Mouse (Mus musculus): ENCODE measurements at regions not wholly inside any gene's neighbourhood (a gene's known extent, or its start where the extent isn't known, plus 50 kb on each side); places are given as distances from the start of the nearest gene placed in this dataset.

DNA sequence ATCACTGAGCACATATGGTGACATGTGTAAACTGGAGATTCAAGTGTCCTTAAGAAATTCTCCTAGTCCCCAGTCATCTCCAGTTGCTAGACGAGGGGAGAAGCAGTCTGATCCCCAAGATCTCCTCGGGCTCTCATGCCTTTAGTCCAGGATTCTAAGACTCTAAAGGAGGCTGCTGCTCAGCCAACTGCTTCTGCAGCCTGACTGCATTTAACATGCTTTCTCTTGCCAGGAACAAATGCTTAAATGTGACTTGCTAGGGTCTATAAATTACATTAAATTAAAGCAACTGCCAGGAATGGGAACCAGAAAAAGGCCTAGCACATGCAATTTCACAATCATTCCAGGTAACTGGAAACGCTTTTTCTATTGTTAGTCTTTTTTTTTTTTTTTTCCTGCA is 599.8 kb upstream of the Gcfc2 start:
- DNase-seq (ENCODE audit: low spot score in 2 of 2), result no peak
- intact Hi-C loops (cut with DNase I), result no loop called here

DNA sequence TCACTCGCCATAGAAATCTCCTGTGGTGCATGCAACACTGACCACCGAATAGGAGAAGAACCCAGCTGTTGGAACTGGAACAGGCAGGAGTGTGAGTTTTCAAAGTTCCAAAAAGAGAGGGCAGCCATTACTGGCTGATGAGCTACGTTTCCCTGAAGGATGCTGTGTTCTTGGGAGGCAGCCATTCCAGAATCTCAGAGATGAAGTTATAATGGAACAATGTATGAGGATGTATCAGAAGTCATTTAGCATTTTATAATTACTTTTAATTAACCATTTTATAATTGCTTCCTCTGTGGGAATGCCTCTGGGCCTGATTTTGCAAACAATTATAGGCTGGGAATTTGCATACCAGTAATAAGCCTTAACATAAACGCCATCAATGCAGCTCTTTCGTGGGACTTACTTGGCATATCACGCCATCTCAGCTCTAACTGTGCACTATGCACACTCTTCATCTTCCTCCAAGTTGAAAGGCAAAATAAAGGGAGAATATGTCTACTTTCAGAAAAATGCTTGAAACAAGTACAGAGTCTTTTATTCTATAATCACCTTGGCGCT is 559.4 kb upstream of the Gcfc2 start:
- intact Hi-C loops (cut with DNase I), result no loop called here
- DNase-seq (ENCODE audit: low spot score in 2 of 2), result no peak

DNA sequence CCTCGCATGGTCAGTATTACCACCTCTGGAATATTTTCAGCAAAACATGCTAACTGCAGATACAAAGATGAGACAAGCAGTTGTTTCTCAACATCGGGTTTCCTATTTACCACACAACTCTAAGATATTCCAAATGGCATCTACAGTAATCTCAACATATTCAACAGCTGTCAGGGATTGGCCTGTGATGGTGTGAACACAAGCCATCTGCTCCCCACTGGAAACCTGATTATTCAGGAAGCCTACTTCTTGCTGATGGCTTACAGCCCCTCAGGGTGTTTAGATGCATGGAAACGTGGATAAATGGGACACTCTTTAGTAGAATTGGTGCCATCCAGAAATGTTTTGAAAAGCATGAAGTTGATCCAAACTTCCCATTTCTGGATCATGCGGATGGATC is 535.0 kb upstream of the Gcfc2 start:
- no peak for DNase-seq (ENCODE audit: low spot score in 2 of 2)
- intact Hi-C loops (cut with DNase I), result no loop called here

DNA sequence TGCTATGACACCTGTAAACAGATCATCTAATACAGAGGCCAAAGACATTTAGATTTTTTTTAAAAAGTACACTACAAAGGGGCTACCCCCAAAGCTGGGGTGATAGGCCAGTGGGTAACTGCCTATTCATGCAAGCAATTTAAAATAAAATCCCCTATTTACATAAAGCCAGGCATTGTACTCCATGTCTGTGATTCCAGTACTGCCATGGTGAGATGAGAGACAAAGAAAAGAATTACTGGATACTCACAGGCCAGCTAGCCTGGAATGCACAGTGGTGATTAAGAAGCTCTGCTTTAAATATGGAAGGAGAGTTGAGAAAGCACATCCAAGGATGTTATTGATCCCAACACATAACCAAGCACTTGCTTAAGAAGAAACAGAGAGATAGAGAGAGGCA is 520.3 kb upstream of the Gcfc2 start:
- intact Hi-C loops (cut with DNase I), result no loop called here
- DNase-seq (ENCODE audit: low spot score in 2 of 2), result no peak

DNA sequence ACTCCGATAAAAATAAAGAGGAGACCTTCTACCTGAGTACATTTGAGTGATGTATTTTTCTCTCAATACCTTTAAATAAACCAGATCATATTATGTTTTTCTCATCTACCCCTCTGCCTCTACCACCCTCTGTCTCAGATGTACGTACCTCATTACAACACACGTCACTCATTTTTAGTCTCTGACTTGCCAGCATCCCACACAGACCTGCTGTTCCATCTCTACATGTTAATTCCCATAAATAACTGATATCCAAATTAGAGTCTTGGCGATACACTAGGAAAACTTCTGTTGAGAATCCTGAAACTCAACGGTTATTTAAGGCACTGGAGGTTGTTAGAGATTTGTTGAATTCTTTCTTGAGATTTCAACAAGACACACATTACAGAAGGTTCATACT is 509.9 kb upstream of the Gcfc2 start:
- DNase-seq (ENCODE audit: low spot score in 2 of 2), result peak; percentile 21 to 39
- intact Hi-C loops (cut with DNase I), result loop anchor here (10.0 kb wide), 2 partner anchors 351 to 549 kb away; no protein-coding TSS in a partner anchor

DNA sequence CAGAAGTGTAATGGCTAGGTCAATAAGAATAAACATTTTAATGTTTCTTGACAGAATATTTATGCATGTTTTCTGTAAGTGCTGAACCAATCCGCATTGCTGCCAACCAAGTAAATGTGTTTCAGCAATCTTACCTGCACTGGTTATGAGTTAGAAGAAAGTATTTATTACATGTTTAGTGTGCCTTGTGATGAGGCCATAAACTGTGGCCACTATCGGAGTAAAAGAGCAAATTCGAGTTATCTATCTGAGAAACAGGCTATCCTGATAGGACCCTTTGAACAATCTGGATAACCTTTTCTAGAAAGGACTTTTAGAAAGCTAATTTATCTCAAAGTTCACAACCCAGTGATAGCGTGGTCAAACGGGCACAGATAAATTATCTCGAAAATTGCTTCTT is 488.7 kb upstream of the Gcfc2 start:
- no peak for DNase-seq (ENCODE audit: low spot score in 2 of 2)
- intact Hi-C loops (cut with DNase I), result no loop called here

DNA sequence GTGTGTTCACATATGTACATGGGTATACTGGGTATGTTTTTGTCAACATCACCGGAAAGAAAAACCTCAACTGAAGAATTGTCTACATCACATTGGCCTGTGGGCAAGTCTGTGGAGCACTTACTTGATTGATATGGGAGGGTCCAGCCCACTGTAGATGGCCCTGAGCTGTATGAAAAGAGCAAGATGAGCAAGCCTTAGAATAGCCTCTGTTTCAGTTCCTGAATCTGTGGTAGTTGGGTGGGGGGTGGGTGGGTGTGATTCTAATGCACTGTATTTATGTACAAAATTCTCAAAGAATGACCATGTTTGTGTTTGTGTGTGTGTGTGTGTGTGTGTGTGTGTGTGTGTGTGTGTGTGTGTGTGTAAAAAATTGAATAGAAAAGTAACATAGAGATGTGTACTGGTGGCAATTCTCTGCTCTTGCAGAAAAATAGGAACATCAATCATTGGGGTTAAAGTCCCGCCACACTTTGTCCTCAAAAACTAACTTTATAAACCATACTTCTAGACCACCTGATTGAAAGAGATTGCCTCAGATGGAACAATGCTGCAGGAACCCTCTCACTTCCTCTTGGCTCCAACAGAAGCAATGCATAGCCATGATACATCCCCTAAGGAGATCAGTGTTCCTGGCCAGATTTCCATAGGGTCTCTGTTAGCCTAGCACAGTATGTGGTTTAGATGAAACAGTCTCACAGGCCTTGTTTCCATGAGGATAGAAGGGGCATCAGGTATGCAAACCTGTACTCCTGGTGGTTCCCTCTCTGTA is 484.3 kb upstream of the Gcfc2 start:
- intact Hi-C loops (cut with DNase I), result no loop called here
- DNase-seq (ENCODE audit: low spot score in 2 of 2), result no peak

DNA sequence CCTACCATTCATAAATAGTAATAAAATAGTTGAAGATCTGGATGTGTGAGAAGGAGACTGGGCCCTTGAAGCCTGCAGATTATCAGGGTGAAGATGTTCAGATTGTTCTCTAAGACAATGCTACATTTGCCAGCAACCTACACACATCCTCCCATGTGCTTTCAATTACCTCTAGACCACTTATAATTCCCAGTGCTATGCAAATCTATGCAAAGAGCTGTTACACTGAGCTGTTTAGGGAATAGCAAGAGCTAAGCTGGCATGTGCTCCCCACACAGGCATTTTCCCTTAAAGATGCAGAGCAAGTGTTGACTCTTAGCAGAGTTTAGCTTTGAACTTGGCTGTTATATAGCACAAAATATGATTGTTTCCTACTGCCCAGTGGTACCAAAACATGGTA is 482.1 kb upstream of the Gcfc2 start:
- DNase-seq (ENCODE audit: low spot score in 2 of 2), result no peak
- intact Hi-C loops (cut with DNase I), result no loop called here

DNA sequence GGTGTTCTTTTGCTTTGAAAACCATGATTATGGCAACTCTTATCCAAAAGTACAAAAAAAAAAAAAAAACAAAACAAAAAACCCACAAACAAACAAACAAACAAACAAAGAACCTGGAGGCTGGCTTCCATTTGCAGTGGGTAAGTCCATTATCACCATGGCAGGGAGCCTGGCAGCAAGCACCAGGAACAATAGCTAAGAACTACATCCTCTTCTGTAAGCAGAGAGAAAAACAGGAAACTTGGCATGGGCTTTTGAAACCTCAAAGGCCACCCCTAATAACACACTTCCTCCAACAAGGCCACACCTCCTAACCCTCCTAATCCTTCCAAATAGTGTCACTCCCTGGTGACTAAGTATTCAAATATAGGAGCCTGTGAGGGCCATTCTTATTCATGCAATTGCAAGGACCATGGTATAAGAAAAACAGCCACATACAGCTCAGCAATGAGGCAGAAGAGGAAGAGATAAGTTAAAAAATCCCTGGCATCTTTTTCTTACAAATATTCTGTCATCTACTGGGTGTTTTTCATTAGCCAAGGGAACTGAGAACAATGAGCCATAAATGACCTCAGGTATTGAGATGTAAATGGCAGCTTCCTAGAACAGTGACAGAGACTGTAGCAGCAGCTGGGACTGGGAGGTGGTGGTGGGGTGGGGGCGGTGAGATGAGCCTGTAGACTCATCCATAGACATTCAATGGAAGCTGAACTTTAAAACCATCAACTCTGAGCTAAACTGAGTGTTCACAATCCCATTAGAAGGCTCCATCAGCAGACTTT is 477.3 kb upstream of the Gcfc2 start:
- intact Hi-C loops (cut with DNase I), result no loop called here
- DNase-seq (ENCODE audit: low spot score in 2 of 2), result no peak

DNA sequence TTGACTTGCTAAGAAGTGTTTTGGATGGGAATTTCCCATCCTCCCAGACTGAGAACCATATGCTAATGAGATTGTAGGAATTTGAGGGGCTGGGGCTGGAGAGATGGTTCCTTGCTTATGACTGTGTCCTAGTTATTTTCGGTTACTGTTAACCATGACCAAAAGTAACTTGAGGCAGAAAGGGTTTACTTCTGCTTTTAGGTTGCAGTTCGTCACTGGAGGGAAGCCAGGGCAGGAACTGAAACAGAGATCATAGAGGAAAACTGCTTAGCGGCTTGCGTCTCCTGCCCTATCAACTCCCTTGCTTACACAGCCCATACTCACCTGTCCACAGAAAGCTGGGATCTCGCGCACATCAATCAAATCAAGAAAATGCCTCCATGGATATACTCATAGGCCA is 475.8 kb upstream of the Gcfc2 start:
- intact Hi-C loops (cut with DNase I), result no loop called here
- DNase-seq (ENCODE audit: low spot score in 2 of 2), result no peak

DNA sequence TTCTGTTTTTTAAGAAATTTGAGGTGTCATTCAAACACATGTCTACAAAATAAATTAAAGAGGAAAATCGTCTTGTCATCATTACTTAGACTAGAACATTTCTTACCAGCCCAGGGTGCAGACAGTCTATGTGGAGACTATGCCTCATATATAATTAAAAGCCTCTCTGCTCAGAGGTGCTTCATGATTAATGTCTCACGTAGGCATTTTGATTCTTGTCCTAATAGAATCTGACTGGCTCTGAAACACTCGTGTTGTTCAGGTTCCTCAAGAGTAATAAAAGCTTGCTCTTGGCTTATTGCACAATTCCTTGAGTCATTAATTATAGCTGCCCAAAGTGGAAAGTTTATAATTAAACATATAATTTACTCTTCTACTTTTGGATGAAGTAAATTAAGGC is 475.1 kb upstream of the Gcfc2 start:
- intact Hi-C loops (cut with DNase I), result no loop called here

DNA sequence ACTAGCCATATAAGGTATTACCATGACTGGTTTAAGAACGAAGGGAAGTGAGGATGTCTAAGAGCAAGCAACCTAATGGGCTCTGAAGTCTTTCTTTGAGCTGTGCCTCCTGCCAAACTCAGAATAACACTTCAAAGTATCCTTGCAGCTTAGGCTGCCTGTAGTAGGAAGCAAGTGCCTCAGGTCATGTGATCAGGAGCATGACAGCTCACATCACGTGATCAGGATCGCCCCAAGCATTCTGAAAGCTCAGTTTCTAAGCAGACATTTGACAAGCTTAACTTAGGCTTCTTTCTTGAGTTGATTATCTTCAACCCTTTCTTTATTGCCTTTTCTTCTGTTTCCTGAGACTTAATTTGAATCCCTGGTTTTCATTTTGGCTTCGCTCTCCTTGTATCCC is 462.4 kb upstream of the Gcfc2 start:
- intact Hi-C loops (cut with DNase I), result no loop called here
- no peak for DNase-seq (ENCODE audit: low spot score in 2 of 2)

More for the DNA sequence above, 475.1 kb upstream of the Gcfc2 start:
- DNase-seq (ENCODE audit: low spot score in 2 of 2), result no peak

DNA sequence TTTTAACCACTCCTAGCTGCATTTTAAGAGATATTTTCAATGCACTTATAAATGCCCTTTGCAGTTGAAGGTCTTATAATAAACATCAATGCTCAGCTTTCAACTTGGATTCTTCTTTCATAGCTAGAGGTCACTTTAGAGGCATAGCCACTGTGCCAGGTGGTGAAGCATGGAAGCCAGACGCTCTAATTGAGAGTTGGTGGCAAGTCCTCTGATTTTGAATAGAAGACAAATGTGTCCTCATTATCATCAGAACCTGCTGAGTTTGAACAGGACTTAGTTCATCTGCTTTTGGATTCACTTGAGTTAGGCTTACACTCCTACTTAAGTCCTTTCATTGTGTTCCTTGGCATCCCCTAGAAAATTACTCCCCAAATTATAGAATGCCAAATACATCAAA is 459.0 kb upstream of the Gcfc2 start:
- intact Hi-C loops (cut with DNase I), result no loop called here
- DNase-seq (ENCODE audit: low spot score in 2 of 2), result no peak

DNA sequence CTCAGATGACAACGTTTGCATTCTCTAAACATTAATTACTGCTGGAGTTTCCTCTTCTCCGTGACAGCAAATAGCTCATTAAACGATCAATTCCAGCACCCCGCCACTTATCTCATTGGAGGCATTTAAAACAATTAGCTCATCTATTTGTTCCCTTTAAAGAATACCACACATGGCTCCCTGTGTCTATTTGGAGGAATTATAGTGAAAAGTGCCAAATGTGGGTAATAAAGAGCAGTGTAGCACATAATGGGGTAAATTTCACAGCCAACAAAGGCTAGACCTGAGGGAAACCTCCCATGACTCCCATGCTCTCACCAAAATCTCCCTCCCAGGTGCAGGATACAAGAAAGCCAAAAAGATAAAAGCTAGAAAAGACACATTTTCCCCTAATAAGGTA is 456.9 kb upstream of the Gcfc2 start:
- intact Hi-C loops (cut with DNase I), result no loop called here

DNA sequence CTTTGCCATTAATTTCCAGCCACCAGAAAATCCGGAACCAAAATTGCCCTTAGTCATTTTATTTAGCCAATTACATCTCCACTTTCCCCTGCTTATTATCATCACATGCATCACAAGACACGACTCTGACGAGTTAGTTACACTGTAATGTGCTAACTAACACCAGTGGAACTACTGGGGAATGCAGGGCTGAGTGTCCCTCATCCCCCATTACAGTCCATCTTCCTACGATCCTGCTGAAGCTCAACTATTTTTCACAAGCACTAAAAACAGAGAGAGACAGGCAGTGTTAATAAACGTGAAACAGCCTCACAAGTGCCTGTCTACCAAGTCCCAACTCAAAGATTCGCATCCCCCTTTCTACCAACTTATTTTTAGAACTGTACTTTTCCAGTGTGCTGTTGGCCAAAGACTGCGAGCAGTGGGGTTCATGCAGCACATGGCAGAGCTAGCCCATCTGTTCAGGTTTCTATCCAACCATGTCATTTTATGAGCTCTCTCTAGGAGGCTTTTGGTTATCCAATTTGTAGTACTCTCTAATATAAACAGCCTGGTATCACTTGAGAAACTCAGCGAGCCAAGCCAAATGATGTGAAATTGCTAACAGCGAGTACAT is 452.0 kb upstream of the Gcfc2 start:
- peak; percentile 11 to 21 for DNase-seq (ENCODE audit: low spot score in 2 of 2)
- intact Hi-C loops (cut with DNase I), result no loop called here

More for the DNA sequence above, 456.9 kb upstream of the Gcfc2 start:
- no peak for DNase-seq (ENCODE audit: low spot score in 2 of 2)

DNA sequence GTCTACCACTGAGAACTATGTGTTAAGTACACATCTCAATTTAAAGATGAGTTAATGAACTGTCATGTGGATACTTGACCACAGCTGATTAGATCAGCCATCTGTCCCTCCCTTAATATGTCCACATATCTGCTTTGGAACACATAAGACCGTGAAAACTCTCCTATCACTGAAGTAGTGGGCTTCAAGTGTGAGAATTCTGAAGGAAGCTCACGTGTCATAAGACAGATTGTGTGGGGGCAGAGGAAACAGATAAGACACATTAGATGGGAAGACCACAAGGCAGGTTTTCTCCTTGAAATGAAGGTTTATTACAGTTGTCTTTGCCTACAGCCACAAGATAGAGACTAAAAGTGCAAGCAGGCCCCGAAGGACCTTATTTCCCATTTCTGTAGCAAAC is 451.0 kb upstream of the Gcfc2 start:
- DNase-seq (ENCODE audit: low spot score in 2 of 2), result no peak
- intact Hi-C loops (cut with DNase I), result no loop called here

DNA sequence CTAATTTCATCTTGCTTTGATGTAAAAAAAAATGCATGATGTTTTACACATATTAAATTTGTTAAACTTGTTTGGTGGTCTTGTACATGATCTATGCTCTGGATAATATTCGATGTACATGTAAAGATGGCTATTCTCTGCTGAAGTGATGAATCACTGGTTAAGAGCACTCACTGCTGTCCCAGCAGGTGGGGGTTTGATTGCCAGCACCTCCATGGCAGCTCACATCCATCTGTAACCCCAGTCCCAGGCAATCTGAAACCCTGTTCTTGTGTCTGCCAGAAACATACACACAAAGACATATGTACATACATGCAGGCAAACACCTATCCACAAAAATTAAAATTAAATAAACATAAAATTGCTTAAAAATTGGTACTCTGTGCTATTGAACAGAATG is 448.7 kb upstream of the Gcfc2 start:
- no peak for DNase-seq (ENCODE audit: low spot score in 2 of 2)
- intact Hi-C loops (cut with DNase I), result no loop called here

DNA sequence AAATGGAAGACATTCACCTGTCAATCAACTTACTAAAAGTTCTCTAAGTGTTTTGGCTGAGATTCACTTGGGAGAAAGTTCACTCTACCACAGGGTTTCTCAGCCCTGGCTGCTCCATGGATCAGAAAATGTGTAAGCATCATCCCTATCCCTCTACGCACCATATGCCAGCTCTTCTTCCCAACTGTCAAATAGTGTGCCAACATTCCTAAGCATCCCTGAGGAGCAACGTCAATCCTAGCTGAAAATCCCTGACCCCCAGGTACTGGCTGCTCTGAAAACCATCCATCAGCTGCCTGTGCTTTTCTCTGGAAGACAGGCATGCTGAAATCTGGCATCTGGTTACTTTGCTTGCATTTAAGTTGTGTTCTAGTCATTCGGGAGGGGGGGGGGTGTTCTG is 436.5 kb upstream of the Gcfc2 start:
- intact Hi-C loops (cut with DNase I), result no loop called here
- no peak for DNase-seq (ENCODE audit: low spot score in 2 of 2)

DNA sequence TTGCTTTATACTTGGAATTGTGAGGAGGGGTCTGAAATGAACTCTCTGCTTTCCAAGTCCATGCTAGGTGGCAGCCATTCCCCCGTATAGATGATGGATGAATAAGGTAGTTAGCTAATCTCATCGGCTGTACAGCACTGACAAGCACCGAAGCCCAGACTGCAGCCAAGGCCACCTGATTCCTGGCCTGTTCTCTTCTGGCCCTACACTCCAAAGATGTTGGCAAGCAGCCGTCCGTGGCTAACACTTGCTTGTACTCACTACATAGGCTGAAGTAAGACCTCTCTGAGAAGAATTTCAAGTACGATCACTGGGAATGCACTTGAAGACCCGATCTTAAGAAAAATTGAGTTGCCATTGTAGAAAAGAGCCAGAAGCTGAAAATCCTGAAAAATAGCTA is 427.2 kb upstream of the Gcfc2 start:
- intact Hi-C loops (cut with DNase I), result no loop called here
- DNase-seq (ENCODE audit: low spot score in 2 of 2), result no peak

DNA sequence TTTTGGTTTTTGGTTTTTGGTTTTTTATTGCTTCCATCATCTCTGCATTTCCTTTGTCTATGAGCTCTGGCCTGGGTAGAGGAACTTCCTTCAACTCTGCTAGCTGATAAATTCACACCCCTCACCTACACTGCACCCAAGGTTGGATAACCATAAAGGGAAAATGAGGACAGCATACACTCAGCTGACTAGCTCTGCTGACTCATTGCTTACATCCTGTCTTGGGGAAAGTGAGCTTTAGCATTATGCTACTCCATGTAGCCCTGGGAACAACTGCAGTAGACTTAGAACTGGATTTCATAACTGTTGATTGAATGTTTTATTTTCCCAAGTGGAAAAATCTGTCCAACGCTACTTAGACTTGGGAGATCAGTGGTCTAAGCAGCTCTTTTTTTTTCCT is 406.3 kb upstream of the Gcfc2 start:
- DNase-seq (ENCODE audit: low spot score in 2 of 2), result no peak
- intact Hi-C loops (cut with DNase I), result no loop called here

DNA sequence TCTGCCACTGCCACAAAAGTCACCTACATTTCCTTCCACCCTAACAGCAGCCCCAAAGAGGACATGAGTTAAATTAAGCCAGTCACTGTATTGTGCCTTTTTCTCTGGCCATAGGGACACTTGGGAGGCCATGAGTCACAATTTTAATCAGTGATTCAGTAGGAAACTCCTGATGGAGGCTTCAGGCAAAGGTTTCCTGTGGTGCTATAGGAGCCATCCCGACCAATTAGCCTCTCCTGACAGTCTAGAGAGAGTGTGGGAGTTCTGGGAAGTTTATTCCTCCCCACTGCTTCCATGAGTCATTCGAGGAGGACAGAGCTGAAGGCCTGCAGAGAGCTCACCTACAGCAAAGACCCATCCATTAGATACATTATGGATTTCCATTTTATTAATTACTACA is 361.2 kb upstream of the Gcfc2 start:
- intact Hi-C loops (cut with DNase I), result no loop called here
- no peak for DNase-seq (ENCODE audit: low spot score in 2 of 2)

All from left cerebral cortex, postnatal 36 days (tissue).